Mouse (Mus musculus): ENCODE measurements at regions not wholly inside any gene's neighbourhood (a gene's known extent, or its start where the extent isn't known, plus 50 kb on each side); places are given as distances from the start of the nearest gene placed in this dataset.
A peak's percentile ranks its signal among the peaks of the same experiment; 100 is the strongest.

DNA sequence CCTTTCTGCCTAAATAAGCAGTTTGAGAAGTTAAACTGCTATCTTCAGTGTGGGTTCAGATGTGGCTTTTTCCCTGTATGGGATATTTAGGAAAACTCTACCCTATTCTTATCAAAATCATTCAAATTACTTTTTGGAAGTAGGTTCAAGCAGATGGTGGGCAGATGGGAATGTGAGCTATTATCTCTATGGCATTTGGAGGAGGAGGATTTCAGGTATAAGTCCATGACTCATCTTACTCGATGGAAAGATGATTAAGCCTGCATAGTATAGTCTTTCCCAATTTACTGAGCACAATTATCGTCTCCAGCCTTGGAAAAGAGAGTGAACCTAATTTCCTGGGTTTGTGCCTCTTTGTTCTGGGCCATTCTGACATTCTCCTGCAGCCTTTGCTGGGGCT is 1413.2 kb downstream of the D3Ertd751e start:
- no peak overlapping the region for H3K9ac ChIP-seq (ENCODE audit: low read depth, low read length)
- H3K4me2 ChIP-seq (ENCODE audit: low read length): no peak overlapping the region
- no peaks in the 10 kb centered on the region for H3K27me3 ChIP-seq (replicated peaks; ENCODE audit: control insufficient read depth, insufficient read depth, low read length)
- WGBS: 70% methylated on average over 2 of the region's 2 CpGs
- no peaks in the 10 kb centered on the region for H3K4me1 ChIP-seq (ENCODE audit: control insufficient read depth, insufficient read depth, low read depth, low read length)
- no peak for ATAC-seq
- H3K27ac ChIP-seq (ENCODE audit: low read depth, low read length): no peak overlapping the region
- H3K4me3 ChIP-seq (ENCODE audit: low read length): no peak overlapping the region
- H3K9me3 ChIP-seq (ENCODE audit: control insufficient read depth, low read length): no peaks in the 10 kb centered on the region
- no peaks in the 10 kb centered on the region for H3K36me3 ChIP-seq (ENCODE audit: control insufficient read depth, insufficient read depth, low read length)

DNA sequence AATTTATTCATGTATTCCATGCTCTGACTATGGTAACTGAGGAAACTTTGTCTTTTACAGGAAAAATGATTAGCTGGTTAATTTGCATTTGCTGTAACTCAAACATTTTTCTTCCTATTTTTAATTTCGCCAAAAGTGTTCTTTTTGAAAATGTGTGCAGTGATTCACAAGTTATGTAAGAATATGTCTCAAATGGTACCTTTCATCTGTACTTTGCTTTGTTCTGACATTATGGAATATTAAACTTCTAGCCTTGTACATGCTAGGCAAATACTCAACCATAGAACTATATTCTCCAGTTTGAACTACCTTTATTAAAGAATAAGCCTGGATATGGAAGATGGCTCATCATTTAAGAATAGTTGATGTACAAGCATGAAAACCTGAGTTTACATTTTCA is 1418.1 kb downstream of the D3Ertd751e start:
- H3K4me3 ChIP-seq (ENCODE audit: low read length): no peak overlapping the region
- H3K4me1 ChIP-seq (ENCODE audit: control insufficient read depth, insufficient read depth, low read depth, low read length): no peaks in the 10 kb centered on the region
- no peaks in the 10 kb centered on the region for H3K9me3 ChIP-seq (ENCODE audit: control insufficient read depth, low read length)
- no peak overlapping the region for H3K4me2 ChIP-seq (ENCODE audit: low read length)
- H3K36me3 ChIP-seq (ENCODE audit: control insufficient read depth, insufficient read depth, low read length): no peaks in the 10 kb centered on the region
- 76% methylated on average over 1 of the region's 1 CpGs for WGBS
- no peak for ATAC-seq
- H3K9ac ChIP-seq (ENCODE audit: low read depth, low read length): no peak overlapping the region
- no peaks in the 10 kb centered on the region for H3K27me3 ChIP-seq (replicated peaks; ENCODE audit: control insufficient read depth, insufficient read depth, low read length)
- no peak overlapping the region for H3K27ac ChIP-seq (ENCODE audit: low read depth, low read length)

DNA sequence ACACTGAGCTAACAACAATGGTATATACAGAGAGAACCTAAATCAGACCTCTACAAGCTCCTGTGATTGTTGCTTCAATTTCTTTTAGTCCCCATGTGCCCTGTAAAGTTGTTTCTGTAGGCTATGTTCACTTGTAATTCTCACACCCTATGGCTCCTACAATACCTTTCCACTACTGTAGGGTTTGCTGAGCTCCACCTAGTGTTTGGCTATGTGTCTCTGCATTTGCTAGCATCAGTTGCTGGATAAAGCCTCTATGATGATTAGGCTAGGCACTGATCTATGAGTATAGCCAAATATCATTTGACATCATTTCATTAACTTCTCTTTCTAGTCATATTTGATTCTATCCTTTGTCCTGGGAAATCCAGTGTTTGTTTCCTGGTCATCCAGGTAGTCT is 1440.4 kb downstream of the D3Ertd751e start:
- ATAC-seq: no peak
- no peak overlapping the region for H3K4me2 ChIP-seq (ENCODE audit: low read length)
- no peaks in the 10 kb centered on the region for H3K27me3 ChIP-seq (replicated peaks; ENCODE audit: control insufficient read depth, insufficient read depth, low read length)
- no peaks in the 10 kb centered on the region for H3K4me1 ChIP-seq (ENCODE audit: control insufficient read depth, insufficient read depth, low read depth, low read length)
- H3K36me3 ChIP-seq (ENCODE audit: control insufficient read depth, insufficient read depth, low read length): no peaks in the 10 kb centered on the region
- no peak overlapping the region for H3K4me3 ChIP-seq (ENCODE audit: low read length)
- H3K9ac ChIP-seq (ENCODE audit: low read depth, low read length): no peak overlapping the region
- 0 out of 2 replicates have a peak, but pooled peaks cover 2% of the 10 kb centered on the region for H3K9me3 ChIP-seq (ENCODE audit: control insufficient read depth, low read length)
- H3K27ac ChIP-seq (ENCODE audit: low read depth, low read length): no peak overlapping the region

GRCm38 (mm10) chr3:43199891-43200290 is 1457.5 kb downstream of the D3Ertd751e start:
- no peak overlapping the region for H3K27ac ChIP-seq (ENCODE audit: low read depth, low read length)
- no peak overlapping the region for H3K4me3 ChIP-seq (ENCODE audit: low read length)
- no peaks in the 10 kb centered on the region for H3K27me3 ChIP-seq (replicated peaks; ENCODE audit: control insufficient read depth, insufficient read depth, low read length)
- no peaks in the 10 kb centered on the region for H3K9me3 ChIP-seq (ENCODE audit: control insufficient read depth, low read length)
- ATAC-seq: no peak
- no peak overlapping the region for H3K9ac ChIP-seq (ENCODE audit: low read depth, low read length)
- no peaks in the 10 kb centered on the region for H3K36me3 ChIP-seq (ENCODE audit: control insufficient read depth, insufficient read depth, low read length)
- H3K4me2 ChIP-seq (ENCODE audit: low read length): no peak overlapping the region
- H3K4me1 ChIP-seq (ENCODE audit: control insufficient read depth, insufficient read depth, low read depth, low read length): no peaks in the 10 kb centered on the region

DNA sequence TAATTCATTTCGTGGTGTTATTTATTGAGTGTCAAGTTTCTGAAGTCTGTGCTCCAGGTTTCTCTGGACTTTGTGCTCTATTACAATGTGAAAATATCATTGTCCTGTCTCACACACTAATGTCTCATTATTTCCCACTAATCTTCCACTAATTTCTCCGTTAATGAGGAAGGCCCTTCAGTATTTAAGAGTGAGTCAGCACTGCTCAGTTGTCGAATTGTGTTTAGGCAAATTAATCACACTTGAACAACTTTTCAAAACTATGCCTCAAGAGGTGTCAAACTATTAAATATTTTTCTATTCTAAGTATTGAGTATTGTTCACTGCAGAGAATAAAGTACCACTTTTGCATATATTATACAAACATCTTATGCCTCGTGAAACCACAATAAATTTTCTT is 1467.2 kb downstream of the D3Ertd751e start:
- no peak overlapping the region for H3K4me3 ChIP-seq (ENCODE audit: low read length)
- no peak overlapping the region for H3K4me2 ChIP-seq (ENCODE audit: low read length)
- H3K36me3 ChIP-seq (ENCODE audit: control insufficient read depth, insufficient read depth, low read length): no peaks in the 10 kb centered on the region
- no peak for ATAC-seq
- H3K4me1 ChIP-seq (ENCODE audit: control insufficient read depth, insufficient read depth, low read depth, low read length): no peaks in the 10 kb centered on the region
- H3K9me3 ChIP-seq (ENCODE audit: control insufficient read depth, low read length): no peaks in the 10 kb centered on the region
- H3K27ac ChIP-seq (ENCODE audit: low read depth, low read length): no peak overlapping the region
- 73% methylated on average over 4 of the region's 4 CpGs for WGBS
- no peak overlapping the region for H3K9ac ChIP-seq (ENCODE audit: low read depth, low read length)
- H3K27me3 ChIP-seq (replicated peaks; ENCODE audit: control insufficient read depth, insufficient read depth, low read length): no peaks in the 10 kb centered on the region

GRCm38 (mm10) chr3:43218726-43219125 is 1476.3 kb downstream of the D3Ertd751e start:
- no peak overlapping the region for H3K9ac ChIP-seq (ENCODE audit: low read depth, low read length)
- H3K4me1 ChIP-seq (ENCODE audit: control insufficient read depth, insufficient read depth, low read depth, low read length): no peaks in the 10 kb centered on the region
- H3K9me3 ChIP-seq (ENCODE audit: control insufficient read depth, low read length): no peaks in the 10 kb centered on the region
- H3K27ac ChIP-seq (ENCODE audit: low read depth, low read length): no peak overlapping the region
- no peaks in the 10 kb centered on the region for H3K27me3 ChIP-seq (replicated peaks; ENCODE audit: control insufficient read depth, insufficient read depth, low read length)
- ATAC-seq: no peak
- H3K4me2 ChIP-seq (ENCODE audit: low read length): no peak overlapping the region
- no peaks in the 10 kb centered on the region for H3K36me3 ChIP-seq (ENCODE audit: control insufficient read depth, insufficient read depth, low read length)
- no peak overlapping the region for H3K4me3 ChIP-seq (ENCODE audit: low read length)

- Histone ChIP-seq H3K9ac (ENCODE audit: low read depth, low read length) (no peak overlapping the region), H3K36me3 (ENCODE audit: control insufficient read depth, insufficient read depth, low read length) (no peaks in the 10 kb centered on the region), H3K4me2 (ENCODE audit: low read length) (no peak overlapping the region), H3K27me3 (replicated peaks; ENCODE audit: control insufficient read depth, insufficient read depth, low read length) (no peaks in the 10 kb centered on the region), H3K27ac (ENCODE audit: low read depth, low read length) (no peak overlapping the region), H3K4me3 (ENCODE audit: low read length) (no peak overlapping the region), H3K4me1 (ENCODE audit: control insufficient read depth, insufficient read depth, low read depth, low read length) (no peaks in the 10 kb centered on the region), H3K9me3 (ENCODE audit: control insufficient read depth, low read length) (no peaks in the 10 kb centered on the region)
- ATAC-seq: peak; percentile 45
- 10% methylated on average over 1 of the region's 1 CpGs for WGBS
Observed at GRCm38 (mm10) chr3:43246639-43247038, 1504.2 kb downstream of the D3Ertd751e start.

Data from hindbrain, embryonic 16.5 days (tissue).